Mouse (Mus musculus): ENCODE data around the gene Cacng8.

Gene Cacng8

GRCm38 (mm10) chr7:3432066-3432465 lies 41.6 kb downstream of the Cacng8 start:
- DNase-seq (ENCODE audit: low spot score): no peak

GRCm38 (mm10) chr7:3437941-3438340 lies 47.5 kb downstream of the Cacng8 start:
- DNase-seq (ENCODE audit: low spot score): no peak

- DNase-seq (ENCODE audit: low spot score): no peak
These were observed 49.5 kb downstream of the Cacng8 start for GRCm38 (mm10) chr7:3439984-3440383.

GRCm38 (mm10) chr7:3440526-3440925 lies 50.0 kb downstream of the Cacng8 start:
- no peak for DNase-seq (ENCODE audit: low spot score)

- DNase-seq (ENCODE audit: low spot score): no peak
These were observed 52.1 kb downstream of the Cacng8 start for GRCm38 (mm10) chr7:3442476-3443062.

GRCm38 (mm10) chr7:3444678-3445077 lies 54.2 kb downstream of the Cacng8 start:
- DNase-seq (ENCODE audit: low spot score): no peak

GRCm38 (mm10) chr7:3446584-3446983 lies 56.1 kb downstream of the Cacng8 start:
- no peak for DNase-seq (ENCODE audit: low spot score)

GRCm38 (mm10) chr7:3447026-3447425 lies 56.5 kb downstream of the Cacng8 start:
- no peak for DNase-seq (ENCODE audit: low spot score)

- peak; percentile 62 for DNase-seq (ENCODE audit: low spot score)
These were observed 58.4 kb downstream of the Cacng8 start for GRCm38 (mm10) chr7:3448737-3449454.

GRCm38 (mm10) chr7:3450671-3451070 lies 60.2 kb downstream of the Cacng8 start:
- no peak for DNase-seq (ENCODE audit: low spot score)

- DNase-seq (ENCODE audit: low spot score): no peak
These were observed 60.7 kb downstream of the Cacng8 start for GRCm38 (mm10) chr7:3451161-3451560.

- no peak for DNase-seq (ENCODE audit: low spot score)
These were observed 62.5 kb downstream of the Cacng8 start for GRCm38 (mm10) chr7:3452821-3453485.

- DNase-seq (ENCODE audit: low spot score): no peak
These were observed 63.2 kb downstream of the Cacng8 start for GRCm38 (mm10) chr7:3453486-3454183.

GRCm38 (mm10) chr7:3457111-3457840 lies 66.8 kb downstream of the Cacng8 start:
- DNase-seq (ENCODE audit: low spot score): no peak

- no peak for DNase-seq (ENCODE audit: low spot score)
These were observed 67.3 kb downstream of the Cacng8 start for GRCm38 (mm10) chr7:3457841-3458217.

- no peak for DNase-seq (ENCODE audit: low spot score)
These were observed 69.8 kb downstream of the Cacng8 start for GRCm38 (mm10) chr7:3460261-3460660.

- DNase-seq (ENCODE audit: low spot score): no peak
These were observed 72.8 kb downstream of the Cacng8 start for GRCm38 (mm10) chr7:3463306-3463705.
